Mouse (Mus musculus): ENCODE results near the gene Fads6.

DNA sequence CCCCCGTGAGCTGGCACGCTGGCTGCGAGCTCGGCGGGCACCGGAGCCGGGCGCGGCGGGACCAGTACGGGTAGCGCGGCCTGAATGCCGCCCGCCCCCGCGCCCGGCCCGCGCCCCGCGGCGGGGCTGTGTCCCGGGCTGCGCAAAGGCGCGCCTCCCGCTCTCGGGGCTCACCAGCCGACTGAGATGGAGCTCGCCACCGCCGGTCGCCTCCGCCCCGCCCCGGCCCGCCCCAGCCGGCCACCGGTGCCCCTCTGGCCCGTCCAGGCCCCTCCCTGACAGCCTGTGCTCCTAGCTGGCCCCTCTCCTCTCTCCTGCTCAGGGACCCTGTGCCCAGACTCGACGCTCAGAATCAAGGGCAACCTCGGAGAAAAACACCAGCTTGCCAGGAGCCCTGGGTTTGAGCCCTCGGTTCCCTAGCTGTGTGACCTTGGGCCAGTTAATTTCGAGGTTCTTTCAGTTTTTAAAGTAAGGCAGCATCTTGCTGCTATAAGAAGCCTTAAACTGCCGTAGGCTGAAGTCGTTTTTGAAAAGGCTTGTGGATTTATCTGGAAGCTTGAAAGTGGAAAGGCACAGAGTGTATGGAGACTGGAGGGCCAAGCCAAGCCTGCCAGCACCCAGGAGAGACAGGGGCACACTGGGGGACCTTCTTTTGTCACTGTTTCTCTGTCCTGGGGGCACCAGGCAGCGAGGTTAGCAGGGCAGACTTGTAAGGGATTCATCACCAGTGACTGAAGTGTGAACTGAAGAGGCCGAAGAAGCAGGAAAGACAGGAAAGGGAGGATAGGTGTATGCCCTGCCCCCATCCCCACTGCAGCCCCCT is 30.2 kb downstream of the Fads6 start, which contains the start of gene Grin2c:
- TF ChIP-seq POLR2AphosphoS2 (IDR thresholded peaks at IDR 0.05; ENCODE audit: insufficient read length, low read depth) (no peak), POLR2A (IDR thresholded peaks at IDR 0.05; ENCODE audit: insufficient read length, low read depth) (no peak), MAX (IDR thresholded peaks at IDR 0.05; ENCODE audit: low read depth) (no peak), TCF12 (IDR thresholded peaks at IDR 0.05; ENCODE audit: insufficient read depth, poor library complexity, severe bottlenecking) (no peak), CEBPB (IDR thresholded peaks at IDR 0.05; ENCODE audit: insufficient read depth, poor library complexity, severe bottlenecking) (no peak), MYOD1 (IDR thresholded peaks at IDR 0.05; ENCODE audit: control insufficient read depth in 1 of 3, insufficient read length in 2 of 3, low read depth in 2 of 3) (no peak), USF1 (IDR thresholded peaks at IDR 0.05; ENCODE audit: low read depth) (no peak), TCF3 (IDR thresholded peaks at IDR 0.05; ENCODE audit: insufficient read length, low read depth) (no peak)

Data from myocyte (in vitro differentiated cells).